Mouse (Mus musculus): ENCODE measurements around the gene Mtmr3. TPM values are rescaled to one million over a fixed set of nuclear protein-coding genes. Genes with fewer than 3 reads are reported as not detected.
A peak's percentile ranks its signal among the peaks of the same experiment; 100 is the strongest.

Mtmr3 gene
- polyA plus RNA-seq, 1 experiment from 2014 or later = 27.9 TPM

DNA sequence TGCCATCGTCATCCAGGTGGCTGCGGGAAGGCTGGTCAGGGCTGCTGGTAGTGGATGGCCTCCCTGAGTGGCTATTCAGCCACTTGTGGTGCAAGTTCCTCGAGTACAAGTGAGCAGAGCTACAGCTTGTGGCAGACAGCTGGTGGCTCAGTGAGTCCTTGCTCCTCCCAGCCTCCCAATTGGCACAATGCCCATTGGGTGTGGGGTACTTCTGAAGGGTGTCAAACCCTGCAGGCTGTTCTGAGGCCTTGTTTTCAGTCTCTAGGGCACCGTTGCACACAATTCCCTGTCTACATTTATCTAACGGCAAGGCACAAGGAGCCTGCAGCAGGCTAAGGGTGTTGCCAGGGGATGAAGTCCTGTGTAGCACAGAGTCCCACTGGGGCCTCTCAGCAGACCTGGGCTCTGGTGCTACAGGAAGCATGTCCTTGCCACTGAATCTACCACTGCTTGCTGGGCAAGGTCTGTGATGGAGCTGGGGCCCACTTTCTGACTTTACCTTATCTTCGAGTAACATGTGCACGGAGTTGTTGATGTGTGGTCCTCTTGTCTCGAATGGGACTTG lies 107.2 kb downstream of the Mtmr3 start:
- H3K4me2 ChIP-seq (replicated peaks) = no peak overlapping the region
- no peak overlapping the region for H3K4me3 ChIP-seq (replicated peaks)
- H3K27me3 ChIP-seq = no peaks in the 10 kb centered on the region
- 0 out of 2 replicates have a peak, but pooled peaks have one; percentile 55 for ATAC-seq (ENCODE audit: insufficient number of reproducible peaks, low FRiP score, low TSS enrichment, low read depth)
- H3K36me3 ChIP-seq = peaks cover 98% of the 10 kb centered on the region
- no peak overlapping the region for H3K9ac ChIP-seq
- H3K27ac ChIP-seq (replicated peaks) = no peak overlapping the region
- H3K9me3 ChIP-seq (replicated peaks) = no peaks in the 10 kb centered on the region
- 77% methylated on average over 8 of the region's 8 CpGs for WGBS
- H3K4me1 ChIP-seq = peaks cover 8% of the 10 kb centered on the region; the same call in 1 of the 2 replicates

DNA sequence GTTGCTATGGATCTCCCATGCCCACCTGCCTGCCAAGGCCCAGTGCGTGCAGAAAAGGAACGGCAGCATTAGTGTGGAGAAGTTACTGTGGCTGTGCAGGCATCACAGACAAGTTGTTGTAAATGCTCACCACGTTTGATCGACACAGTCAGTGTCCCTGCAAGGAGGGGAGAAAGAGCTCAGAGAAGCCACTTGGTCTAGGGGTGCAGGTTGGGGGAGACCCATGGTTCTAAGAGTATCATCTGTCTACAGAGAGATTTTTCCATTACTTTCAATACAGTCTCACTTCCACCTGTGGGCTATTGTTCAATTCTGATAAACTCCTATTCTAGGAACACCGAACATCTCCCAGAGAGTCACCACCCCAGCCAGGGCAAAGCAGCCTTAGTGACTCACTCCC lies 110.1 kb downstream of the Mtmr3 start:
- Histone ChIP-seq H3K27me3 (no peaks in the 10 kb centered on the region), H3K4me2 (replicated peaks) (no peak overlapping the region), H3K4me3 (replicated peaks) (no peak overlapping the region), H3K27ac (replicated peaks) (no peak overlapping the region), H3K9me3 (replicated peaks) (no peaks in the 10 kb centered on the region), H3K9ac (no peak overlapping the region), H3K4me1 (peaks cover 8% of the 10 kb centered on the region; the same call in 1 of the 2 replicates), H3K36me3 (peaks cover 98% of the 10 kb centered on the region)
- no peak for ATAC-seq (ENCODE audit: insufficient number of reproducible peaks, low FRiP score, low TSS enrichment, low read depth)
- WGBS = 93% methylated on average over 5 of the region's 5 CpGs

DNA sequence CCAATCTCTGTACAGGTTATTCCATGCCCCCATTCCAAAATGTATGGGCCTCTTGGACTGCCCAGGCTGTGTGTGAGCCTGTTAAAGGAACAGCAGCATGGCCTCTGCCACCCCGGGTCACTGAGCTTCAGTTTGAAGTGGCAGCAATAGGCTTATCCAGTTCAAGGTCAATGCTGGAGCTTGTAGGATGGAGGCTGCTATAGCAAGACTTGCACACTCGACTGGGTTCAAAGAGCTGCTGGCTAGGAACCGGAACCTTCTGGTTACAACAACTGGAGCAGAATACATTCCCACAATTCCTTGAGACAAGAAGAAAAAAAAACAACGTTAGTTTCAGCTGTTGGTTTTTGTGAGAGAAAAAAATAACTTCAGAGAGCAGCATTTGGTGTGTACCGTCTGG lies 112.0 kb downstream of the Mtmr3 start:
- 83% methylated on average over 5 of the region's 5 CpGs for WGBS
- Histone ChIP-seq H3K4me2 (replicated peaks) (no peak overlapping the region), H3K4me1 (peaks cover 6% of the 10 kb centered on the region; the same call in 1 of the 2 replicates), H3K36me3 (peaks cover 86% of the 10 kb centered on the region), H3K27ac (replicated peaks) (no peak overlapping the region), H3K4me3 (replicated peaks) (no peak overlapping the region), H3K27me3 (no peaks in the 10 kb centered on the region), H3K9me3 (replicated peaks) (no peaks in the 10 kb centered on the region), H3K9ac (no peak overlapping the region)
- no peak for ATAC-seq (ENCODE audit: insufficient number of reproducible peaks, low FRiP score, low TSS enrichment, low read depth)

DNA sequence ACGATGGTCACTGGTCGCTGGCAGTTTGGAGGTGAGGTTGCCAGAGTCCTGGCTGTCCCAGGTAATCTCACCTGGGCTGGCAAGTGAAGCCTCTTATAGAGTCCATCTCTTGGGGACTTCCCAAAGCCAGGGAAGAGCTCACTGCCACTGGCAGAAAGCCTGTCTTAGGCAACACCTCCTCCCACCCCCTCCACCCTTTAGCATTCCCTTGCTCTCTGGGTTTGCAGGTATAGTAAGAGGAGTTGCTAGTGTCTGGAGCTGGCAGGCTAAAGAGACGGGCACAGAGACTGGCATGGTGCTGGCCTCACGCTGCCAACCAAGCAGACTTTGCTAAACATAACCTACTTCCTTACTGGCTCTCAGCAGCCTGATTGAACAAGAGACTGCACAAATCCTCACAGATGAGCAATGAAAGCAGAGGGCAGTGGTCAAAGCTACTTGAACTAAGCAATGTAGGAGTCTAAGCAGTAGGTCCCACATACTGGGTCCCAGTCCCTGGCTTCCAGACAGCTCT lies 118.4 kb downstream of the Mtmr3 start:
- no peak overlapping the region for H3K4me2 ChIP-seq (replicated peaks)
- no peaks in the 10 kb centered on the region for H3K27me3 ChIP-seq
- no peak overlapping the region for H3K27ac ChIP-seq (replicated peaks)
- 89% methylated on average over 4 of the region's 4 CpGs for WGBS
- H3K9me3 ChIP-seq (replicated peaks) = no peaks in the 10 kb centered on the region
- no peaks in the 10 kb centered on the region for H3K4me1 ChIP-seq
- no peak overlapping the region for H3K4me3 ChIP-seq (replicated peaks)
- H3K36me3 ChIP-seq = peaks cover 23% of the 10 kb centered on the region
- ATAC-seq (ENCODE audit: insufficient number of reproducible peaks, low FRiP score, low TSS enrichment, low read depth) = no peak
- H3K9ac ChIP-seq = no peak overlapping the region

DNA sequence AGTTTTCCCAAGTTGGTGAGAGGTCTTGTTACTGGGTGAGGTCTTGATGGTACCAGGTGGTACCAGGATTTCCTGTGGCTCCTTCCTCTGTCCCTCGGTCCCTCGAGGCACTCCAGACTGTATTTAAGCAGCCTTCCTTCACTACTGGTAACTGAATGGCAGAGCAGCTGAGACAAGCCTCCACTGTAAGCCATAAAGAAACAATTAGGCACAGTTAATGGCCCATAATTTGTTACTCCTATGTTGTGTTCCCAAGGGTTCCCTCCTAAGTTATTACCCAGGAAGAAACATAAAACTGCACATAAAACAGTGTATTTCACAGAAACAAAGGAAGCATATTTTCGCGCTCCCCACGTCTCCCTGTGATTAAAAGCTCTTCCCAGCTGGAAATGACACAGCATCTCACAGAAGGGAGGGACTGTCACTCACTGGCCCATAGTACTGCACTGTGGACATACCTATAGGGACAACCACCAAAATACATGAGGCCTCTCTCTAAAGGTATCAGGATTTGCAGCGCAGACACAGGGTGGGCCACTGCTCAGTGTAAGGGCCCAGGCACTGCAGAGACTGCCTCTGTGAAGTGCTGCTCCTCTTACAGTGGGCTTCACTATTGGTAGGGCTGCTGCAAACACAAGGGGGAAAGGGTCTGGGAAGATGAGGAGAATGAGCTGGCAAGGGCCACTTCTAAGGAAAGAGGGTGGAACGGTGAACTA lies 122.0 kb downstream of the Mtmr3 start:
- peak; percentile 44; the same call in 1 of the 2 replicates for ATAC-seq (ENCODE audit: insufficient number of reproducible peaks, low FRiP score, low TSS enrichment, low read depth)
- Histone ChIP-seq H3K4me1 (no peaks in the 10 kb centered on the region), H3K27ac (replicated peaks) (no peak overlapping the region), H3K36me3 (no peaks in the 10 kb centered on the region; the same call in 1 of the 2 replicates), H3K27me3 (no peaks in the 10 kb centered on the region), H3K4me2 (replicated peaks) (no peak overlapping the region), H3K4me3 (replicated peaks) (no peak overlapping the region), H3K9ac (no peak overlapping the region), H3K9me3 (replicated peaks) (no peaks in the 10 kb centered on the region)
- 60% methylated on average over 7 of the region's 7 CpGs for WGBS

DNA sequence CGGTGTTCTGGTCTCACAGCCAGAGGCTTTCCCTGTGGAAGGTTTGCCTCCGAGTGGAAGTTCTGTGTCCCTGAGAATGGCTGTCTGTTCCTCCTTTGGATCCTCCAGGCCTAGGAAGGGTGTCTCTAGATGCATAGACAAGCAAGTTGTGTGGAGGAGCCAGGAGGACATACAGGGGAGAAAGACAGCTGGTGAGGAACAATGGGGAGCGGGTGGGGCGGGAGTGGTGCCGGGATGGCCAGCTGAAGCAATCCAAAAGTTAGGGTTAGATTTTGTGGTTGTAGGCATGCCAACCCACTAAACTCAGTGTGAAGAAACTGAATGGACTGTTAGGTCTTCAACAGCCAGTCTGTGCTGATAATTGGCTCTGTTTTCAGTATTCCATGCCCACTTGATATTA lies 122.9 kb downstream of the Mtmr3 start:
- H3K27me3 ChIP-seq = no peaks in the 10 kb centered on the region
- no peaks in the 10 kb centered on the region for H3K4me1 ChIP-seq
- H3K4me3 ChIP-seq (replicated peaks) = no peak overlapping the region
- no peak overlapping the region for H3K9ac ChIP-seq
- H3K4me2 ChIP-seq (replicated peaks) = no peak overlapping the region
- WGBS = 71% methylated on average over 5 of the region's 5 CpGs
- H3K27ac ChIP-seq (replicated peaks) = no peak overlapping the region
- no peaks in the 10 kb centered on the region for H3K9me3 ChIP-seq (replicated peaks)
- ATAC-seq (ENCODE audit: insufficient number of reproducible peaks, low FRiP score, low TSS enrichment, low read depth) = no peak
- H3K36me3 ChIP-seq = no peaks in the 10 kb centered on the region; the same call in 1 of the 2 replicates

DNA sequence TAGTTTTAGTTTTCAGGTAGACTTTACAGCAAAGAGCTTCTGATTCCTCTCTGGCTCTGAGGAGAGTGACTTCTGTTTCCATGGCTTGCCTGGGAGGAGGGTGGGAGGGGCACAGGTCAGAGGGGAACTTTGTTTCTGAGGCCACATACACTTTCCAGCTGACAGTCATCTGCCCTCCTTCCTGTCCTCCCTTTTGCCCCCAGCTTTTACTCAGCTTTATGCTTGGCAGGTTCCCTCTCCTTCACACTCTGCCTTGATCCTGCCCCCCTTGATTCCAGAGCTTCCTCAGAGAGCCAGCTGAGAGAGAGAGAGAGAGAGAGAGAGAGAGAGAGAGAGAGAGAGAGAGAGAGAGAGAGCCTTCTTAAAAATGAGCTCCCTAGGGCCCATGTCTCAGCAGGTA lies 123.4 kb downstream of the Mtmr3 start:
- Histone ChIP-seq H3K9me3 (replicated peaks) (no peaks in the 10 kb centered on the region), H3K36me3 (no peaks in the 10 kb centered on the region), H3K27ac (replicated peaks) (no peak overlapping the region), H3K4me3 (replicated peaks) (no peak overlapping the region), H3K27me3 (no peaks in the 10 kb centered on the region), H3K9ac (no peak overlapping the region), H3K4me2 (replicated peaks) (no peak overlapping the region), H3K4me1 (no peaks in the 10 kb centered on the region)
- no peak for ATAC-seq (ENCODE audit: insufficient number of reproducible peaks, low FRiP score, low TSS enrichment, low read depth)

DNA sequence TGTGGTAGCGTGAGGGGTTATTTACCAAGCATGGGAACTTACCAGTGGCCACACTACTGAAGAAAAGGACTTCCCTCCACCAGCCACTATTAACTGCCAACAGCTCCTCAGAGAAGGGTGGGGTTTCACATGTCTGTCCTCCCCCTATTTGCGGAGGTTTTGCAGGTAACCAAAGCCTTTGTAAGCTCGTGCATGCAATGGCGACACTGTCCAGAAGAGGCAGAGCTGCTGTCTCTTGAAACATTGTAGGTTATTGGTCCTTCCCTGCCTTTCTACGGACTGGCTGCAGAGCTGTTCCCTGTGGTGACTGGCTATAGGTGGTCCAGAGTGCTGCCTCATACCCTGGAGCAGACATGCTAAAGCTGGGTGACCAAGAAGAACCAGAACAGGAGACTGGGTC lies 125.6 kb downstream of the Mtmr3 start:
- H3K36me3 ChIP-seq = no peaks in the 10 kb centered on the region
- 63% methylated on average over 5 of the region's 5 CpGs for WGBS
- H3K9me3 ChIP-seq (replicated peaks) = no peaks in the 10 kb centered on the region
- no peak overlapping the region for H3K9ac ChIP-seq
- H3K27me3 ChIP-seq = no peaks in the 10 kb centered on the region
- H3K4me1 ChIP-seq = no peaks in the 10 kb centered on the region
- ATAC-seq (ENCODE audit: insufficient number of reproducible peaks, low FRiP score, low TSS enrichment, low read depth) = no peak
- H3K27ac ChIP-seq (replicated peaks) = no peak overlapping the region
- no peak overlapping the region for H3K4me3 ChIP-seq (replicated peaks)
- no peak overlapping the region for H3K4me2 ChIP-seq (replicated peaks)

DNA sequence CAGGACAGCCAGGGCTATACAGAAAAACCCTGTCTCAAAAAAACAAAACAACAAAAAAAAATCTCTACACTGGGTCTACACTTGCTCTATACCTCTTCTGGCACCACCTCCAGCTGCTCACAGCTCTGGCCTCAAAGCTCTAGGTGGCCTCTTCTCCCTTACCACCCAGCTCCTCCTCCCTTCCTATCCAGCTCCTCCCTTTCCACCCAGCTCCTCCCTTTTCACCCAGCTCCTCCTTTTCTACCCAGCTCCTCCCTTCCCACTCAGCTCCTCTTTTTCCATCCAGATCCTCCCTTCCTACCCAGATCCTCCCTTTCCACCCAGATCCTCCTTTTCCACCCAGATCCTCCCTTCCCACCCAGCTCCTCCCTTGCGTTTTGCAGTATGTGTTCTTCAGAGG lies 127.2 kb downstream of the Mtmr3 start:
- no peak for ATAC-seq (ENCODE audit: insufficient number of reproducible peaks, low FRiP score, low TSS enrichment, low read depth)
- Histone ChIP-seq H3K9ac (no peak overlapping the region), H3K36me3 (no peaks in the 10 kb centered on the region), H3K4me2 (replicated peaks) (no peak overlapping the region), H3K4me1 (no peaks in the 10 kb centered on the region), H3K27me3 (no peaks in the 10 kb centered on the region), H3K27ac (replicated peaks) (no peak overlapping the region), H3K4me3 (replicated peaks) (no peak overlapping the region), H3K9me3 (replicated peaks) (no peaks in the 10 kb centered on the region)
- WGBS = 97% methylated on average over 1 of the region's 1 CpGs

DNA sequence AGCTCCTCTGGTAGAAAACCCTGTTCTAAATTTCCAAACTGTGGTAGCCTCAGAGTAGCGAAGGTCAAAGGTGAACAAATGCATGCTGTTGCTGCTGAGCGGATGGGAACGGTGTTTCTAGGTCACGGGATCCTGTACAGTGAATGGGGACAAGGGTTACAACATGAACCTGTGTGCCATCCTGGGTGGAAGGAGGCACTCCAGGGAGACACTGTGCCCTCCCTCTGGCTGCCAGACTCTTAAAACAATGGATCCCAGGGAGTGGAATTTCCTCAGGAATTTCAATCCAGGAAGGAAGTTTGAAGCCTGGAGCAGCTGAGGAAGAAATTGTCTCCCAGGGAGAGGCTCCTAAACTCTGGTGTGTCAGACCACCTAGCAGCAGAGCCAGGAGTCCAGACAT lies 128.5 kb downstream of the Mtmr3 start:
- Histone ChIP-seq H3K4me1 (no peaks in the 10 kb centered on the region), H3K36me3 (no peaks in the 10 kb centered on the region)

DNA sequence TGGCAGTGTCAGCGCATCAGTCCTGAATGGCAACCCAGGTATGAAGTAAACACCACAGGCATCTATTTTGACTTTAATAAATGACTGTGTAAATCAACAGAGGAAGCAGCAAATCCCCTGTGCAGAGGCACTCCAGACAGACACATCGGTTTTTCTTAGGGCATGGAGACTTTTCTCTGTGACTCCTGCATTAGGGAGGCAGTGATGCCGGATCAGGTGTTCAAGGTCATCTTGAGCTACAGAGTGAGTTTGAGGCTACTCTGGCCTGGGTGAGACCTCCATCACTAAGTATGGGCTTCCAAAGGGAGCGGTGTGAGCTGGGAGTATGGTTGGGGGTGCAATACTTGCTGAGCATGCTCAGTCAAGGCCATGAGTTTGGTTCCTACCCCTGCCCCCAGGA lies 130.0 kb downstream of the Mtmr3 start:
- H3K27ac ChIP-seq (replicated peaks) = no peak overlapping the region
- H3K36me3 ChIP-seq = no peaks in the 10 kb centered on the region
- H3K4me1 ChIP-seq = no peaks in the 10 kb centered on the region
- no peak overlapping the region for H3K9ac ChIP-seq
- H3K4me3 ChIP-seq (replicated peaks) = no peak overlapping the region
- no peak overlapping the region for H3K4me2 ChIP-seq (replicated peaks)
- no peaks in the 10 kb centered on the region for H3K27me3 ChIP-seq
- H3K9me3 ChIP-seq (replicated peaks) = no peaks in the 10 kb centered on the region
- 89% methylated on average over 4 of the region's 4 CpGs for WGBS
- ATAC-seq (ENCODE audit: insufficient number of reproducible peaks, low FRiP score, low TSS enrichment, low read depth) = no peak

More for the DNA sequence above, 128.5 kb downstream of the Mtmr3 start:
- Histone ChIP-seq H3K9ac (no peak overlapping the region), H3K27ac (replicated peaks) (no peak overlapping the region), H3K4me3 (replicated peaks) (no peak overlapping the region), H3K4me2 (replicated peaks) (no peak overlapping the region), H3K27me3 (no peaks in the 10 kb centered on the region), H3K9me3 (replicated peaks) (no peaks in the 10 kb centered on the region)
- WGBS = 49% methylated on average over 4 of the region's 4 CpGs
- ATAC-seq (ENCODE audit: insufficient number of reproducible peaks, low FRiP score, low TSS enrichment, low read depth) = no peak

DNA sequence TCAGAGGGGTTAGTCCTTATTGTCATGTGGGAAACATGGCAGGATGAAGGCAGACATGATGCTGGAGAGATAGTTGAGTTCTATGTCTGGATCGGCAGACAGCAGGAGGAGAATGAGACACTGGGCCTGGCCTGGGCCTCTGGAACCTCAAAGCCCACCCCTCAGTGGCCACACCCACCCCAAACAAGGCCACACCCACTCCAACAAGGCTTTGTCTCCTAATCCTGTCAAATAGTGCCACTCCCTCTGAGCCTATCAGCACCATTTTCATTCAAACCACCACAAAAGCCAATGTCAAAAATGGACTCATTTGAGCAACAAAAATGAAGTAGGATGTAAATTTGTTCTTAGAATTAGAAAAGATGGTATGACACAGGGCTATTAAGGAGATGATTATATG lies 130.5 kb downstream of the Mtmr3 start:
- Histone ChIP-seq H3K4me3 (replicated peaks) (no peak overlapping the region), H3K4me1 (no peaks in the 10 kb centered on the region), H3K27me3 (no peaks in the 10 kb centered on the region), H3K4me2 (replicated peaks) (no peak overlapping the region), H3K9me3 (replicated peaks) (no peaks in the 10 kb centered on the region), H3K9ac (no peak overlapping the region), H3K27ac (replicated peaks) (no peak overlapping the region), H3K36me3 (no peaks in the 10 kb centered on the region)
- WGBS = 67% methylated on average over 1 of the region's 1 CpGs
- ATAC-seq (ENCODE audit: insufficient number of reproducible peaks, low FRiP score, low TSS enrichment, low read depth) = no peak

Measured in embryonic facial prominence, embryonic 15.5 days (tissue).